In genomic region chr12:86128122-86128521, GRCm38 (mm10) we compare ENCODE assay signal across 13 mouse cellular contexts. TPM values are rescaled to one million over a fixed set of nuclear protein-coding genes. Genes with fewer than 3 reads are reported as not detected.
DNase-seq lines count a peak whose midpoint lies in the region; TF ChIP-seq lines count a peak whose summit lies in the region.
"Had no signal": no experiment of that assay in that cellular context is flagged by ENCODE, and none has a peak within 500 bp of the region (broad histone marks: within the 10 kb centered on the region; RNA-seq: fewer than 3 reads in every experiment).

No protein-coding gene starts in this region.

- peak; percentile 45 for DNase-seq in gastrocnemius, postnatal 25 days
- no peak for DNase-seq in gastrocnemius, postnatal 4 days (ENCODE audit: low spot score in 2 of 2)
- DNase-seq in urinary bladder, postnatal 14 days (ENCODE audit: low spot score): peak; percentile 37
- no peak for DNase-seq in urinary bladder, adult 2 months (ENCODE audit: low spot score)
- peak; percentile 50 for DNase-seq in lung, adult 2 months
- no peak for DNase-seq in frontal cortex, postnatal 14 days (ENCODE audit: low spot score in 2 of 2)
- DNase-seq in left cerebral cortex, adult 18-20 months (ENCODE audit: low spot score in 2 of 2): no peak
- DNase-seq in cerebellum, adult 9-10 months: no peak
- DNase-seq: cerebellum, adult 11 months; retina, postnatal 1 day; thymus, adult 2 months had no signal

- no peaks in the 10 kb centered on the region; the same call in 1 of the 2 replicates for H3K4me1 ChIP-seq in lung, adult 2 months (ENCODE audit: control insufficient read depth, insufficient read depth, low read length)
- H3K4me1 ChIP-seq: forebrain, embryonic 10.5 days; midbrain, embryonic 10.5 days had no signal

- TF ChIP-seq POLR2A in lung, adult 2 months (IDR thresholded peaks at IDR 0.05; ENCODE audit: borderline replicate concordance, extremely low read depth, low read depth, low read length): no peak

- no peak overlapping the region for H3K4me3 ChIP-seq in lung, adult 2 months (replicated peaks; ENCODE audit: extremely low read depth, low read depth, low read length)
- H3K4me3 ChIP-seq: forebrain, embryonic 10.5 days; midbrain, embryonic 10.5 days had no signal

- WGBS in lung, adult 2 months: 34% methylated on average over 6 of the region's 6 CpGs

- TF ChIP-seq CTCF in lung, adult 2 months (IDR thresholded peaks at IDR 0.05; ENCODE audit: insufficient read depth, low read length): no peak

RNA-seq across cellular contexts. Expression of gene Ift43, which starts 45.8 kb away (rescaled TPM):
- total RNA-seq in gastrocnemius, postnatal 25 days (2021): 1 to 10 TPM; 7.8 to 9.5 TPM
- 10 to 100 TPM; 20.2 to 21.2 TPM for total RNA-seq in gastrocnemius, postnatal 4 days (2021)
- polyA plus RNA-seq in urinary bladder, adult 2 months (2012; rRNA removed): 45.5 and 58.0 TPM in 2 replicates
- 32.8 and 49.6 TPM in 2 replicates for polyA plus RNA-seq in lung, adult 2 months (2012; rRNA removed)
- total RNA-seq in left cerebral cortex, adult 18-20 months (2021): 10 to 100 TPM; 16.1 to 16.4 TPM

RNA-seq across cellular contexts. Expression of gene Tgfb3, which starts 49.3 kb away (rescaled TPM):
- 10 to 100 TPM; 31.4 to 32.5 TPM for total RNA-seq in gastrocnemius, postnatal 25 days (2021)
- total RNA-seq in gastrocnemius, postnatal 4 days (2021): 10 to 100 TPM; 60.7 to 62.6 TPM
- polyA plus RNA-seq in urinary bladder, adult 2 months (2012; rRNA removed): 37.0 and 45.1 TPM in 2 replicates
- 24.8 and 33.9 TPM in 2 replicates for polyA plus RNA-seq in lung, adult 2 months (2012; rRNA removed)
- total RNA-seq in left cerebral cortex, adult 18-20 months (2021): 10 to 100 TPM; 16.4 to 17.9 TPM

Comparison
In these comparisons a context has a peak if more than half of its experiments do, and no peak if none do; other contexts are left out.
1. DNase-seq: peak in gastrocnemius, postnatal 25 days (single experiment), urinary bladder, postnatal 14 days (single experiment) and lung, adult 2 months (single experiment); none in gastrocnemius, postnatal 4 days (0 of 2), urinary bladder, adult 2 months (single experiment), frontal cortex, postnatal 14 days (0 of 2), left cerebral cortex, adult 18-20 months (0 of 2) and cerebellum, adult 9-10 months (single experiment).